Mouse (Mus musculus): ENCODE results near the gene Jup.
"Not testable (repeated sequence)": the region's sequence is repeated elsewhere in the genome, so short reads cannot be mapped to it uniquely, and the experiment has no call there.

Gene Jup

DNA sequence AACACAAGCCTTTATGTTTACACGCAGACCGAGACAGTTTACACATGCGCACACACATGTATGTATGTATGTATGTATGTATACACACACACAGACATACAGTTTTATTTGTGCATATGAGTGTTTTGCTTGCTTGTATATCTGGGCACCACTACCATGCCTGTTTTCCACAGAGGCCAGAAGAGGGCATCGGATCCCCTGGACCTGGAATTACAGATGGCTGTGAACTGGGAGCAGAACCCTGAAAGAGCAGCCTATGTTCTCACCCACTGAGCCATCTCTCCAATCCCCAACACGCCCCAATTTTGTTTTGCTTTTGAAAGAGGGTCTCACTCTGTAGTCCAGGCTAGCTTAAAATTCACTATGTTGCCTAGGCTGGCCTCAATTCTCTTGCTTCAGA is 40.2 kb downstream of the Jup start:
- DNase-seq (ENCODE audit: low spot score in 2 of 2) = no peak

DNA sequence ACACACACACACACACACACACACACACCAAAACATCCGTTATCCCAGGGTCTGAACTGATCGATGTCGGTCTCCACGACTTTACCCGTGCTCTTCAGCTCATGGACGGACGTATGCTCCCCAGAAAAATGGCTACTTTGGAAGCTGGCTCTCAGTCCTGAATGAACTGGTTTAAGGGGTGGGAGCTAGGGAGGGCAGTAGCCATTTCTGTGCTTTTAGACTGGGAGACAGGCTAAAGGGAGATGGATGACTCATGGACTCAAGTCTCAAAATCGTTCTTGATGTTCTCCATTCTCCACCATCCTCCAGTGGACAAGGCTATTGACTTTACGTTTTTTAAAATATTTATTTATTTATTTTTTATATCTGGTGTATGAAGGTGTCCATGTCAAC is 40.7 kb downstream of the Jup start:
- DNase-seq (ENCODE audit: low spot score in 2 of 2) = no peak

DNA sequence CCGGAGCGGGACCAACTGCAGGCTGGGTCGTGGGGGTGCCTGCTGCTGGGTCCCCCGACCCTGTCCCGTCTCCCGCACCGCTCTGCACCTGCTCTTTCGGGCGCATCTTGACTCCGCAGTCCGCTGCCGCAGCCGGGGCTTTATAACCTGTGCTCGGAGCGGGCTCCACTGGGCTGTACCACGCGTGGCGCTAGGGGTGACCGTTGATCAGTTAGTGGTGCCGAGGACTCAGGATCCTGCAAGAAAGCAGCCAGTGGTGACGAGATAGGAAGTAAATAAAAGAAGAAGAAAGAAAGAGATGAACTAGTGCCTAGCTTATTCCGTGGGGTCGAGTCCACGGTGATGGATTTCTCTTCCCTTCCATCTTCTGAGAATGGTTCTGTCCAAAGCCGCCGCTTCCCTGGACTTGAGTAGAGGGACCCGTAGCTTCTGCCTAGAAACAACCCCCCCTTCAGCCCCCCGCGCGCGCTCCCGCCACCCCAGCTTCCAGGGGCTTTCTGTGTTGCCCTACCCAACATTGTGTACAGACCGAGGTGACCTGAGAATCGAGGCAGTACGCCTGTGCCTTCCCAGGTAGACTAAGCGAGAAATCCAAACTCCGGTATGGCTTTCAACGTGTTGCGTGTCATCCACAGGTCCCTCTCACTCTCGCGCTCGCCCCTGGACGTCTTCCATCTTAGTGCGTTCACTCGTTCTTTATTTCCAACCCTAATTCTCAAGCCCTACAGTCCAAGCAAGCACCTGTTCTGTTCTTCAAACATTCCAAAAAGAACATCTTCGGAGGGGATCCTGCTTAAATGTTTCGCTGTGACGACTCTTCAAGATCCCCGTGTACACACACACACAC is 41.4 kb downstream of the Jup start, which contains the start of gene Hap1:
Hap1 (minus strand) TSS at position 157 of the 847 bp plus-strand sequence.
- DNase-seq (ENCODE audit: low spot score in 2 of 2) = peak in 1 of 2 experiments; percentile 75

DNA sequence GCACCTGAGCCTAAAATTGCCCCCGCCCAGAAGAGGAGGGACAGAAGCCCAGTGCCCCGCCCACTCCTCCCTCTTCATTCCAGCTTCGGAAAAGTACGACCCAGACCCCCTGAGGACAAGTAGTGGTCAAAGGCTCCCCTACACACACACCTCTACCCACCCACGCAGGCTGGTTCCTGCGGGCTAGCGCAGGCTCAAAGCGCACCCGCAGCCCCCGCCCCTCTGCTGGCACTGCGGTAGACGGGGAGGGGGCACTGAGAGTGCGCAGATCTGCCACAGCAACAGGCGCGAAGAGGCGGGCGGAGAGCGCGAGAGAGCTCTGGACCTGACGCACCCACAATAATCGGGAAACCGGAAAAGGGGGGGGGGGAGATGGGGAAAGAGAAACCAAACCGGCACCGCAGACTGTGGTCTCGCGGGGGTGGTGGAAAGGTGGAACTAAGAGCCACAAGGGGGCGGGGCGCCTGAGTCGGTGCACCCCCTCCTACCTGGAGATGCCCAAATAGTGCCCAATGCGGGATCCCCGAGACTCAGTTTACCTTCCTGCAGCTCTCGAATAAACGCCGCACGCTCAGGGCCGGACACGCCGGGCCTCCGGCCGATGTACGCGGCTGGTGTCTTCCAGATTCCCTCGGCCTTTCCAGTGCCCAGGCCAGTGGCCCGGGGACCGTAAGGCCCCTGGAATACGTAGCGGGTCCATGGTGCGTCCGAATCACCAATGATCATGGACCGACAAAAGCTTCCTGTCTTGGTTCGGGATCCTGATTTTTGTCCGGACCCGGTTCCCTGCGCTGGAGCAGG is 42.2 kb downstream of the Jup start:
- peak in 1 of 2 experiments; percentile 35 for DNase-seq (ENCODE audit: low spot score in 2 of 2)

DNA sequence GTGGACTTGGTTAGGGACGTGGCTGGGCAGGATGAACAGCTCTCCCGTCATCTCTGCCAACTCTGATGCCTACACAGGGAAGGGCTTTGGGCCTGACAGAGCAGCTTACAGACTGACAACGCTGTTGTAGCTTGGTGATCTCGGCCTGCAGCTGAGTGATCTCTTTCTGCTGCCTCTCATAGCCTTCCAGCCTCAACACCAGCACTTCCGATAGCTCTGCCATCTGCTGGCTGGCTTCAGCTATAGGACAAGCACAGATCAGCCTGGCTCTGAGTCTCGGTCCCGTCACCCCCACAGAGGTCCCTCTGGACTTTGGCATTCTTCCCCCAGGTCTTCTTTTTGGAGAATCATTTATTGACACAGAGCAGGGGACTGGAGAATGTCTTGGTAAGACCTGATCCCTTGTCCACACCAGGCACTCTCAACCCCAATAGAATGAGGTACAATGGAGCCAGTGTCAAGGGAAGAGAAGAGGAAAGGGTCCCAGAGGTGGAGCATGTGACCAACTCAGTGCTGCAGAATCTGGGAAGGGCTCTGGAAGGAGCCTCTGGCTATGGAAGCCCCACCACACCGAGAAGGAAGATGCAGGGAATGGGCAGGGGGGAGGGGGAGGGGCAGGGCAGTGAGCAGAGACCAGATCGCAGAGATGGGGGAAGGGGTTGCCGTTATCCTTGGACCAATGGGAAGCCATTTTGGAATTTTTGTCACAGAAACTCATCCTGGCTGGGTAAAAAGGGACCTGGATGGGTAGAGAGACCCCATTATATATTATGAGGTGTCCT is 45.3 kb downstream of the Jup start:
- peak in 1 of 2 experiments; percentile 57 for DNase-seq (ENCODE audit: low spot score in 2 of 2)

DNA sequence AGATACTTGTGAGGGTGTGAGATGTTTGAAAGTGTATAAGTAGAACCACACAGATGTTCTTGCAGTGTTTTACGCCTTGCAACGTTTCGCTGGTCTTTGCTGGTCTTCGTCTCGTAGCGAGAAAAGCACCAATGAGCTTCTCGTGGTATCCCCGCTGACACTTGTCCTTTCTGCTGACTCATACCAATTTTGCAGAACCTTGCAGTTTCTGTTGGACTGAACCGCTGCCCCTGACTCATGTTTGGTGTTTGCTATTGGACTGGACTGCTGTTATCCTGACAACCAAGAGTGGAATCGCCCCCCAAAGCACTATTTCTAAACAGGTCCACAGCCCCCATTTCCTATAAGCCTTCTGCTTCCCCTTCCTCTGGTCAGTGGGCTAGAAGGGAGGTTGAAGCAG is 53.3 kb downstream of the Jup start:
- no peak for DNase-seq (ENCODE audit: low spot score in 2 of 2)

DNA sequence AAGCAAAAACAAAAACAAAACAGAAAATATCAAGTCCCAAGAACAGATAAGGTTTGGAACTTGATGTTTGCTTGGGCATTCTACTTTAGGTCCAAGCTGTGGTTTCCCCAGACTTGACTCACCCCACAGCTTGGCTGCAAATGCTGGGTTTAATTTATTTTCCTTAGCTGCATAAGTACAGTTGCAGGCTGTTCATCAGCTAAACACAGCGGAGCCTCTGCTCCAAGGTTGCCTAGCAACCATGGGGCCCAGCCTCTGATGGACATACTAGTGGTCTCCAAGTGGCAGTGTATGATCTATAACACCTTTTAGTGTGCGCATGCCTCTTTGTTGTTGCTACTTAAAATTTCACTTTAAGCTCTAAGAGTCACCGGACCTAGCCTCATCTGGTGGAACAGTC is 61.8 kb downstream of the Jup start:
- no peak for DNase-seq (ENCODE audit: low spot score in 2 of 2)

DNA sequence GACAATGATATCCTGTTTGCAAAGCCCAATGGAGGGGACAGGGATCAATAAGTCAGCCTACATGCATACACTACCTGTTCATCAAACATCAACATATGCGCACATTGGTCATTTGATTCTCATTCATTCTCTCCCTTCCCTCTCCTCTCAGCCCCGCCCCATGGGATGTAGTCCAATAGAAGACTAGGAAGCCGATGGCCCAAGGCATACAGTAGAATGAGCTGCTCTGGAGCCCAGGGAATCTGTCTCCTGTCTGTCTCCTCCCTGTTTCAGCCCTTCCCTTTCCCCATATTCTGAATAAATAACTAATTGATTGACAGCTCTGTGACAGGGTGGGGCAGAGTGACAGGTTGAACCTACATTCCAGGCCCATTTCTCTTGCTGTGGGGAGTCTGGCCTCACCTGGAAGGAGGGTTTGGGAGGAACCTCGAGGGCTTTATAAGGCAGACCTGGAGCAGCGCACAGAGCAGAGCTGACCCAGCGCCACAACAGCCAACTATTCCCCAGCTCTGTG is 63.6 kb downstream of the Jup start, which contains the start of gene Gast:
Gast (plus strand) TSS at position 464 of the 514 bp plus-strand sequence.
- DNase-seq (ENCODE audit: low spot score in 2 of 2) = no peak

DNA sequence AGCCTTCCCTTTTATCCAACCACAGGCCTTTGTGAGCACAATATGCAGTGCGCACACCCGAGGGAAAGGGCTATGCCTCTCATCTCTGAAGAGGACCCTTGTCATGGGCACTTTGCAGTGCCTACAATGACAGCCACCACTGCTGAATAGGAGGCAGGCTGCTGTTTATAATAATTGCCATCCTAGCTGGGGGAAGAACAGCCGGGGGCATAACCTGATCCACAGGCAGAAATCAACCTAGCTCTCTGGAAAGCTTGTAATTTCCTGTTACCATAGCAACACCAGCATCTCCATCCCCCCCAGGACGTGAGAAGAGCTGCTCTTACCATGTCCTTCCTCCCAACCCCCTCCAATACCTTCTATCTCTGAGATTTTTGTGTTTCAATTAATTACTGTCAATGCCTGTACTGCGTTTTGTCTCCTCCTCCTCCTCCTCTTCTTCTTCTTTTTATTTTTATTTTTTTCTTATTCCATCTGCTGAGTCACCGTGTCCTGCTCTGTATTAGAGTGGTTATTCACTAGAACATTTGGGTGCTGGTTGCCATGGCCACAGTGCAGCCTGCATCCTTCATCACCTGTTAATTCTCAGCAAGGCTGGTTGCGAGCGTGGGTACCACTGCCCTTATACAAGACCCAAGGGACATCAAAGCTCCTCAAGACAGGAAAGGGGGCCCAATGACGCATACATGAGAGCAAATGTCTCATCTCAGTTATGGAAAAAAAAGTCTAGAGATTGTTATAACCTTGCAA is 64.6 kb downstream of the Jup start:
- DNase-seq (ENCODE audit: low spot score in 2 of 2) = peak in 1 of 2 experiments; percentile 74

DNA sequence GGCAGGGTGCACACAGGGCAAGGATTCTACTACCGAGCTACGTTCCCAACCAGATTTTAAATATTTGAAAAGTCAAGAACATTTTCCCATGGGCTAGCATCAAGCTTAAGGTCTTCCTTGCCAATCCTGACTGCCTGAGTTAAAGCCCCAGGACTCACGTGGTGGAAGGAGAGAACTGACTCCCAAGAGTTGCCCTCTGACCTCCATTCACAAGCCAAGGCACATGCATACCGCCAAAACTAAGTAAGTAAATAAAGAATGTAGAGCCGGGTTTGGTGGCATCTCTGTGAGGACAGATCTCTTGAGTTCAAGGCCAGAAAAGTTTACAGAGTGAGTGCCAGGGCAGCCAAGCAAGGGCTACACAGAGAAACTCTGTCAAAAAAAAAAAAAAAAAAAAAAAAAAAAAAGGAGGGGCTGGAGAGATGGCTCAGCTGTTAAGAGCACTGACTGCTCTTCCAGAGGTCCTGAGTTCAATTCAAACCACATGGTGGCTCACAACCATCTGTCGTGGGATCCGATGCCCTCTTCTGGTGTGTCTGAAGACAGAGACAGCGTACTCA is 66.7 kb downstream of the Jup start:
- not testable (repeated sequence) for DNase-seq (ENCODE audit: low spot score in 2 of 2)

DNA sequence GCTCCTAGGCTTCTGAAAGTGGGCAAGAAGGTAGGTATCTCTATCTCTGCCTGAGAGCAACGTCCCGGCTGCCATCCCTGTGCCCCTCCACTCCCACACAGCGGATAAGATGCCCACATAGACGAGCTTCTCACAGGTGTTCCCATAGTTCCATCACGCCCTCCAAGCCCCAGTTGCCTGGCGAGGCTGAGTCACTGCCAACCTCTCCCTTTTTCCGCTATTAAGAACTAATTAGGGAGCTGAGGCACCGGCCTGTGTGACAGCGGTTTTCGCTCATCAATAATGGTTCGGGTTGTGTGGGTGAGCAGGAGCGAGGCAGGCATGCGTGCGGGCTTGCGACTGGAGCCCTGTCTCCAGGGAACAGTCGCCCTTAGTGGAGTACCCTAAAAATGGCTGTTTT is 67.3 kb downstream of the Jup start:
- DNase-seq (ENCODE audit: low spot score in 2 of 2) = peak in 1 of 2 experiments; percentile 55

DNA sequence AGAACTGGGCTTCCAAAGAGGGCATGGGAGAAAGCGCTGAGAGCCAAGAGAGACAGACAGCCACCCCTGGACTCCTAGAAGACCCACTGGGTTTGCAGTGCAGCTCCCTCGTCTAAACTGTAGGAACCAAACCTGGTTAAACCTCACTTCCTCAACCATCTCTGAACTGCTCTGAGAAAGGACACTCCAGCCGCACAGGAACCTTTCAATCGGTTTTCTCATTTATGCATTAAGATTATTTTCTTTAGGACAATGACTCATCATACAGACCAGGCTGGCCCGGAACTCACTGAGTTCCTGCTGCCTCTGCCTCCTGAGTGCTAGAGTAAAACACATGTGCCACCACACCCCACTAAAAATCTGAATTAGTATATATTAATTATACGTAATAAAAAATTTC is 69.8 kb downstream of the Jup start:
- no peak for DNase-seq (ENCODE audit: low spot score in 2 of 2)

DNA sequence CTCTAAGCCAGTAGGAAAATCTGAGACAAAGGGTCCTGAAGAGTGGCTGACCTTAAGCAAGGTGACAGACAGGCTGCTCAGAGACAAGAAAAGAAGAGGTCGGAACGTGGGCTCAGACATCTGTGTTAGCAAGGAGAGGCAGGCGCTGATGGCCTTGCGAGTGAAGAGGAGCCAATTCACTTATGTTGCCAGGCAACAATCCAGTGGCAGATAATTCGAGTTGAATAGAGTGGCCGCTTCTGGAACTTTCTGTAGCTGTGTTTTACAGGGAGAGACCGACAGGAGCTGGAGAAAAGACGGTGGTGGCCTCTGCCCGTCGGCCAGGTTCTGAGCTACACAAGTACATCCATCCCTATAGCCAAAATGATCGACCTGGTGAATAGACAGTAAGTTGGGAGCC is 70.2 kb downstream of the Jup start:
- no peak for DNase-seq (ENCODE audit: low spot score in 2 of 2)

DNA sequence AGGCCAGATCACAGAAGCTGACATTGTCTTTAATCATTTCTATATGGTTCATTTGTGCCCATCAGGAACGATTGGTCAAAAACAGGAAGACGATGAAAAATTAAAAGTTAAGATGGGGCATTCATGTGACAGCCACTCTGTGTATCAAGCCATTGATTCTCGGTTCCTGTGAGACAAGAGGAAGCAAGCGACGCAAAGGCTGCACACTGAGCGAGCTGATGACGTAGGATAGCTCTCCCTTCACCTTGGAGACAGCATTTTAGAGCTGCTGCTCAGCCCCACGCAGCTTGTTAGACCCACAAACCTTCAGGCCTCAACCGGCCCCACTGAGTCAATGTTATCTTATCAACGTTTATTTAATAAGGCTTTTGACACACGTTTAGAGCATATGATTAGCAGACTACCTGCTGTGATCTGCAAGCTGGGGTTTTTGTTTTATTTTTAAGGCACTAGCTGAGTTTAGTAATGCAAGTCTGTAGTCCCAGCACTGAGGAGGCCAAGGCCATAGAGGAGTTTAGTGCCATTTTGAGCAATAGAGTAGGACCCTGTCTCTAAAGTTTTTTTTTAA is 72.4 kb downstream of the Jup start:
- DNase-seq (ENCODE audit: low spot score in 2 of 2) = no peak

DNA sequence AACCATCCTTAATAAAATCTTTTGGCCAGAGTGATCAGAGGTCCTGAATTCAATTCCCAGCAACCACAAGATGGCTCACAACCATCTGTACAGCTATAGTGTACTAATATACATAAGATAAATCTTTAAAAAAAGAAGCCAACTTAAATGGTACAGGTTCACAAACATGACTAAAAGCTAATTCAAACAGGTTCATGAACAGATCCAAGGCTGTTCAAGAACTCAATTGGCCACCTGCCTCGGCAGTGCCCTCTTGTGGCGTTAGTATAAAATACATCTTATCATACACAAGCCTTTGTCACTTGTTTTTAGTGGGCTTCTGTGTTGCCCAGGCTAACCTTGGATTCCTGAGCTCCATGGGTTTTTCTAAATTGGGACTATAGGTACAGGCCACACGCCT is 74.0 kb downstream of the Jup start:
- peak in 1 of 2 experiments; percentile 64 for DNase-seq (ENCODE audit: low spot score in 2 of 2)

DNA sequence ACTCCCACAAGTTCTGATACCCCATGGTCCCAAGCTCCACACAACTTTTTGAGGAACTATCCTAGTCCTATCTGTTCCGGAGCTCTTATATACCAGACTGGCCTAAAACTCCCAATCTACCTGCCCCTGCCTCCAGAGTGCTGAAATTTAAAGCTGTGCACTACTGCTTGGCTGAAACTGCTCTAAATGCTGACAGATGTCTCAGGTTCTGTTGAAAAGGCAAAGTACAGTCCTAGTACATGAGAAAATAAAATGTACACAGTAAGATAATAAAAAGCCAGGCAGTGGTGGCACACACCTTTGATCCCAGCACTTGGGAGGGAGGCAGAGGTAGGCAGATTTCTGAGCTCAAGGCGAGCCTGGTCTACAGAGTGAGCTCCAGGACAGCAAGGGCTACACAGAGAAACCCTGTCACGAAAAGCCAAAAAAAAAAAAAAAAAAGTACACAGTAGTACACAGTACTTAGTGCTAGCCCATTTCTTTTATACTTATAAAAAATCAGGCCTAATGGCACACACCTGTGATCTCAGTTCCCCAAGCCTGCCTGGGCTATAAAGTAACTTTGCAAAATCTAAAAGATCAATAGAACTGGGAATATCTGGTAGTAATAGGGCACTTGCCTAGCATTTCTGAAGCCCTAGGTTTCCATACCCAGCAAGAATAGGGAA is 74.8 kb downstream of the Jup start:
- no peak for DNase-seq (ENCODE audit: low spot score in 2 of 2)

DNA sequence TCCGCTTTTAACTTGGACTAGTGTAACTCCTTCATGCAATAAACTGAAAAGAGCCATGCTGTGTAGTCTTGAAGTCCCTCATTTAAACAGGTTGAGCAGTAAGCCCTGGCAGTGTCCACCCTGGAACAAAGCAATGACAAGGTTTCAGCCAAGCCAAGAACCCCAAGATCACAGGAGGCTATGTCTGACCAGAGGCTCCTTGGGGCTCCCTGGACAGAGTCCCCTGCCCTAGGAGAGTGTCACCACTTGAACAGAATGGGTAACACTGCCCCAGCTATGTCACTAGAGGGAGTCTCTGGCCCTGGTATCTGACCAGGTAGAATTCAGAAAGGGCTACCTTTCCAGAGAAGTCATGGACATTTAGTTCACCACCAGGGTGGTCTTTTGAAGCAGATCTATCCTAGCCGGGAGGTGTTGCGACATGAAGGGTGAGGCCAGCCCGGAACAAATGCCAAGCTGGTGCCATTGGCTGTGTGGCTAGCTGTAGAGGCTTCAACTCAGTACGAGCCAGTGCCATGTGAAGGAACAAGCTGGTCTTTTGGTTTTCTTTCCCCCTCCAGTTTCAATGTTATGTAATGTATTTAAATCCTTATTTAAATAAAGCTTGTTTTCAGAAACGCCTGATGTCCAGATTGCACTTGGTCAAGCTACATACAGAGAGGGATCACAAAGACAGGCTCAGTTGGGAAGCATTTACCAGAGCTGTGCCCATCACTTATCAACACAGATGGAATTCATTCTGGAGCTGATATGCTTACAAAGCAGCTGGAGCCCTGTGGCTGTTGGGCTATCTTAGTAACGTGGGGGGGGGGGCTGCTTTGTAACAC is 75.9 kb downstream of the Jup start:
- DNase-seq (ENCODE audit: low spot score in 2 of 2) = not testable (repeated sequence)

DNA sequence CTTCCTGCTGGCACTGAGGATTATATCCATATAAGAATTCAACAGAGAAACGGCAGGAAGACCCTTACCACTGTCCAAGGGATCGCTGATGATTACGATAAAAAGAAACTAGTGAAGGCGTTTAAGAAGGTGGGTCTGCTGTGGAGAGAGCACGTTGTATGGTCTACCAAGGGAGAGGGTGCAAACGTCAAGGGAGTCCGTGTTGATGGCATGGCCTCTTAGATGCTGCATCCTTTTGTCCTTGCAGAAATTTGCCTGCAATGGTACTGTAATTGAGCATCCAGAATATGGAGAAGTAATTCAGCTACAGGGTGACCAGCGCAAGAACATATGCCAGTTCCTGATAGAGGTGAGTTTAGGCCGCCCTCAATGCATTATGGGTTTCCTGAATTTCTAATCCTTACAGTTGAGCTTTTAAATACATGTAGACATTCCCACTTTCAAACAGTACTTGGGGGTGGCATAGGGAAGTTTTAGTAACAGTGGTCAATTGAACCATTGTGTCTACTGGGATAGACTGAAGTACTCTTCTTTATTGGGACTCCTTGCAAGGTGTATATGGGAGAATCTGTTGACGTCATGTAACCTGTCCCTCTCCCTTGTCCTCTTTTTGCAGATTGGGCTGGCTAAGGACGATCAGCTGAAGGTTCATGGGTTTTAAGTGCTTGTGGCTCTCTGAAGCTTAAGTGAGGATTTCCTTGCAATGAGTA is 76.7 kb downstream of the Jup start:
- DNase-seq (ENCODE audit: low spot score in 2 of 2) = not testable (repeated sequence)
